8 mouse cellular contexts compared by ENCODE assay signal in the genomic region with DNA sequence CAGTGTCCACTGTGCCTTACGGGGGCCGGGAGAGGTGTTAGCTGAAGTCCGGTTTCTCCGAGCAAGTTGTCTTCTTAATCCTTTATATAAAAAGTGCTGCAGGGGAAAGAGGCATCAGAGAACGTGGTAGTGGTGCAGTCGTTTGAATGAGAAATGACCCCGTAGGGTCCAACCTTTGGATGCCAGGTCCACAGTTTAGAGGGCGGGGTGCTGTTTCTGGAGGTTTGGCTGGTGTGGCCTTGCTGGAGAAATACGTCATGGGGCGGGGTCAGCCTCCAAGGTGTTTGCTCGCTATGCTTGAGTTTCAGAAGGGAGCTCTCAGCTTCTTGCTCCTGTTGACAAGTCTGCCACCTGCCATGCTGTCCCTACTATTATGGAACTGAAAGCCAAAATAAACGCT. TPM values are rescaled to one million over a fixed set of nuclear protein-coding genes. Genes with fewer than 3 reads are reported as not detected.
A peak's percentile ranks its signal among the peaks of the same experiment; 100 is the strongest.
DNase-seq lines count a peak whose midpoint lies in the region; ATAC-seq lines count a peak whose summit lies in the region.

No protein-coding gene starts in this region.

- intact Hi-C loops in heart, postnatal 36 days (cut with DNase I) = loop anchor here (5.0 kb wide), 1 partner anchor 154 kb away; no protein-coding TSS in a partner anchor

- ATAC-seq in CD4-positive, CD25-positive, alpha-beta regulatory T cell, adult 4 months = no peak
- 0 out of 2 replicates have a peak, but pooled peaks have one; percentile 49 for ATAC-seq in erythroid progenitor cell, adult 5-6 weeks (replicated peaks; ENCODE audit: low FRiP score, poor library complexity, severe bottlenecking)

- peak; percentile 19 for DNase-seq in CD4-positive, CD25-positive, alpha-beta regulatory T cell, adult 2 months (ENCODE audit: low read depth, low spot score)
- peak; percentile 86 for DNase-seq in brain, adult 2 months (ENCODE audit: low read depth, low spot score)
- peak; percentile 31 to 51 for DNase-seq in heart, postnatal 36 days
- DNase-seq in large intestine, adult 2 months (ENCODE audit: low read depth, low spot score) = peak; percentile 87
- peak; percentile 76 for DNase-seq in lung, postnatal 25 days (ENCODE audit: low spot score)
- peak; percentile 19 for DNase-seq in right cerebral cortex, postnatal 4 days

- WGBS in large intestine, adult 2 months = 5% methylated on average over 12 of the region's 12 CpGs

RNA-seq across cellular contexts. Expression of gene Zfp112, which starts 0.9 kb away (rescaled TPM):
- polyA plus RNA-seq in CD4-positive, CD25-positive, alpha-beta regulatory T cell, adult 4 months (2017; shearing (Covaris generic)) = 1 to 10 TPM; 1.3 to 2.4 TPM
- 3.2 and 4.2 TPM in 2 replicates for total RNA-seq in erythroid progenitor cell, adult 5-6 weeks (2015; ENCODE audit: low replicate concordance)
- total RNA-seq in erythroid progenitor cell, adult 5-6 weeks (2017; ENCODE audit: low replicate concordance) = 1.3 and 2.3 TPM in 2 replicates
- total RNA-seq in heart, postnatal 36 days (2021) = 1 to 10 TPM; 2.8 to 3.7 TPM
- polyA plus RNA-seq in large intestine, adult 2 months (2012; rRNA removed) = 0.82 and 1.5 TPM in 2 replicates

RNA-seq across cellular contexts. Expression of gene Zfp235, which starts 21.0 kb away (rescaled TPM):
- 10 to 100 TPM; 13.8 to 21.0 TPM for polyA plus RNA-seq in CD4-positive, CD25-positive, alpha-beta regulatory T cell, adult 4 months (2017; shearing (Covaris generic))
- total RNA-seq in erythroid progenitor cell, adult 5-6 weeks (2015; ENCODE audit: low replicate concordance) = 5.4 TPM in 1 of 2 replicates, not detected in the other
- total RNA-seq in erythroid progenitor cell, adult 5-6 weeks (2017; ENCODE audit: low replicate concordance) = not detected in 2 replicates
- 1 to 10 TPM; 5.5 to 6.0 TPM for total RNA-seq in heart, postnatal 36 days (2021)
- 4.1 and 6.3 TPM in 2 replicates for polyA plus RNA-seq in large intestine, adult 2 months (2012; rRNA removed)

RNA-seq across cellular contexts. Expression of gene Zfp180, which starts 31.3 kb away (rescaled TPM):
- polyA plus RNA-seq in CD4-positive, CD25-positive, alpha-beta regulatory T cell, adult 4 months (2017; shearing (Covaris generic)) = 10 to 100 TPM; 21.5 to 23.8 TPM
- total RNA-seq in erythroid progenitor cell, adult 5-6 weeks (2015; ENCODE audit: low replicate concordance) = 16.6 and 25.2 TPM in 2 replicates
- total RNA-seq in erythroid progenitor cell, adult 5-6 weeks (2017; ENCODE audit: low replicate concordance) = 19.4 and 20.3 TPM in 2 replicates
- total RNA-seq in heart, postnatal 36 days (2021) = 10 to 100 TPM; 13.1 TPM
- 8.6 and 11.6 TPM in 2 replicates for polyA plus RNA-seq in large intestine, adult 2 months (2012; rRNA removed)

RNA-seq across cellular contexts. Expression of gene Vmn1r183, which starts 59.9 kb away (rescaled TPM):
- under 1 TPM in 1 of 2 experiments, not detected in 1; 0.05 TPM for polyA plus RNA-seq in CD4-positive, CD25-positive, alpha-beta regulatory T cell, adult 4 months (2017; shearing (Covaris generic))
- total RNA-seq in erythroid progenitor cell, adult 5-6 weeks (2015; ENCODE audit: low replicate concordance) = not detected in 2 replicates
- total RNA-seq in erythroid progenitor cell, adult 5-6 weeks (2017; ENCODE audit: low replicate concordance) = not detected in 2 replicates
- not detected for total RNA-seq in heart, postnatal 36 days (2021)
- not detected in 2 replicates for polyA plus RNA-seq in large intestine, adult 2 months (2012; rRNA removed)

Comparison
In these comparisons a context has a peak if more than half of its experiments do, and no peak if none do; other contexts are left out.
1. DNase-seq: peak in every context shown above with its lines; median percentile 87 in large intestine, adult 2 months; 86 in brain, adult 2 months; 76 in lung, postnatal 25 days; 41 in heart, postnatal 36 days; 19 in CD4-positive, CD25-positive, alpha-beta regulatory T cell, adult 2 months; 19 in right cerebral cortex, postnatal 4 days.